11 mouse cellular contexts compared by ENCODE assay signal in the genomic region with DNA sequence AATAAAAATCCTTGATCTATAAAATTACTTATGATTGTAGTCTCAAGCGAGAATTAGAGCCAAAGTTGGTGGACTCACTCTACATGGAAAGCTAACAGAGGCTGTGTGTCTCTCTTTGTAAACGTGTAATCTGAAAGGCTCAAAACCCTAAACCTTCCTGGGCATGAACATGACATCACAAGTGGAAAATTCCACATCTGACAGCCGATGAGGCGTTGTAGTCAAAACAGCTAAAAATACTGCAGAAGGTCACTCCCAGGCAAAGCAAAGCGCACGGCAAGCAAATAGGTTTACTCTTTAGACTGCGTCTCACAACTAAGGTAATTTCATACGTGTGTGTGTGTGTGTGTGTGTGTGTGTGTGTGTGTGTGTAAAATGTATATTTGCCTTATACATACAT. TPM values are rescaled to one million over a fixed set of nuclear protein-coding genes. Genes with fewer than 3 reads are reported as not detected.
A peak's percentile ranks its signal among the peaks of the same experiment; 100 is the strongest.
DNase-seq lines count a peak whose midpoint lies in the region.
"Had no signal": no experiment of that assay in that cellular context is flagged by ENCODE, and none has a peak within 500 bp of the region (broad histone marks: within the 10 kb centered on the region; RNA-seq: fewer than 3 reads in every experiment).

No protein-coding gene starts in this region.

- DNase-seq in adrenal gland, adult 2 months: peak; percentile 73
- no peak for DNase-seq in adrenal gland, postnatal 4 days (ENCODE audit: low spot score in 2 of 2)
- DNase-seq in kidney, postnatal 25 days: peak; percentile 37 to 47
- DNase-seq in kidney, postnatal 4 days: no peak
- DNase-seq in adrenal gland, postnatal 36 days: peak; percentile 62 to 66
- peak; percentile 43 for DNase-seq in heart, postnatal 4 days
- no peak for DNase-seq in left cerebral cortex, postnatal 25 days (ENCODE audit: low spot score in 2 of 2)
- DNase-seq in left cerebral cortex, postnatal 36 days (ENCODE audit: low spot score in 2 of 2): no peak
- DNase-seq: cerebellum, postnatal 36 days; spleen, adult 18-20 months; thymus, adult 18-20 months had no signal

- intact Hi-C loops in left cerebral cortex, postnatal 25 days (cut with DNase I): no loop called here
- intact Hi-C loops in left cerebral cortex, postnatal 36 days (cut with DNase I): no loop called here

RNA-seq across cellular contexts. Expression of gene Twsg1, which starts 3.7 kb away (rescaled TPM):
- 100 to 1,000 TPM in 1 of 2 experiments, 10 to 100 TPM in 1; 81.8 to 102 TPM for total RNA-seq in adrenal gland, adult 2 months (2021)
- polyA plus RNA-seq in adrenal gland, adult 2 months (2012; rRNA removed): 49.8 and 53.9 TPM in 2 replicates
- total RNA-seq in adrenal gland, postnatal 4 days (2021): 100 to 1,000 TPM; 114 to 117 TPM
- total RNA-seq in adrenal gland, postnatal 36 days (2021): 100 to 1,000 TPM; 111 to 124 TPM
- total RNA-seq in heart, postnatal 4 days (2021): 10 to 100 TPM; 80.3 to 81.0 TPM
- 10 to 100 TPM; 25.2 to 30.1 TPM for total RNA-seq in left cerebral cortex, postnatal 25 days (2021)
- total RNA-seq in left cerebral cortex, postnatal 36 days (2021): 10 to 100 TPM; 23.4 to 24.5 TPM

Comparison
In these comparisons a context has a peak if more than half of its experiments do, and no peak if none do; other contexts are left out.
1. DNase-seq: peak in adrenal gland, adult 2 months (single experiment), kidney, postnatal 25 days (2 of 2), adrenal gland, postnatal 36 days (2 of 2) and heart, postnatal 4 days (single experiment); none in adrenal gland, postnatal 4 days (0 of 2), kidney, postnatal 4 days (0 of 2), left cerebral cortex, postnatal 25 days (0 of 2) and left cerebral cortex, postnatal 36 days (0 of 2).